Mouse (Mus musculus) embryonic facial prominence, embryonic 13.5 days (tissue): ENCODE data around the gene Enthd1. TPM values are rescaled to one million over a fixed set of nuclear protein-coding genes. Genes with fewer than 3 reads are reported as not detected.

ENCODE experiments used
- ATAC-seq: fragments of 200-750 bp; cut with Nextera tagmentation; 2 replicates; pipeline ENCODE4 v1.8.0; 2017; ENCODE audit warnings: low read depth; ENCODE audit not compliant: insufficient number of reproducible peaks, insufficient read depth, low FRiP score, low TSS enrichment
- H3K27ac ChIP-seq: fragments of 300-500 bp; sonication (generic); 2 replicates; pipeline ENCODE4 v1.5.1; 2015; ENCODE audit warnings: moderate library complexity, mild to moderate bottlenecking, inconsistent platforms
- H3K27me3 ChIP-seq: fragments of 300-500 bp; sonication (generic); 2 replicates; pipeline ENCODE4 v1.6.1; 2015; ENCODE audit warnings: mild to moderate bottlenecking, inconsistent platforms
- H3K36me3 ChIP-seq: fragments of 300-500 bp; sonication (generic); 2 replicates; pipeline ENCODE4 v1.6.1; 2015; ENCODE audit warnings: mild to moderate bottlenecking, inconsistent platforms
- H3K4me1 ChIP-seq: fragments of 300-500 bp; sonication (generic); 2 replicates; pipeline ENCODE4 v1.6.1; 2015; ENCODE audit warnings: inconsistent platforms
- H3K4me2 ChIP-seq: fragments of 300-500 bp; sonication (generic); 2 replicates; pipeline ENCODE4 v1.6.1; 2015; ENCODE audit warnings: moderate library complexity, mild to moderate bottlenecking, inconsistent platforms
- H3K4me3 ChIP-seq: fragments of 300-500 bp; sonication (generic); 2 replicates; pipeline ENCODE4 v1.5.1; 2015; ENCODE audit warnings: mild to moderate bottlenecking, inconsistent platforms
- H3K9ac ChIP-seq: fragments of 300-500 bp; sonication (generic); 2 replicates; pipeline ENCODE4 v1.6.1; 2015; ENCODE audit warnings: mild to moderate bottlenecking, inconsistent platforms
- H3K9me3 ChIP-seq: fragments of 300-500 bp; sonication (generic); 2 replicates; pipeline ENCODE4 v1.6.1; 2016; ENCODE audit warnings: inconsistent platforms
- WGBS: fragments of 180-500 bp; shearing (Covaris S2); methylation state at CpG from one replicate; pipeline ENCODE4 v1.1.7; 2015; ENCODE audit warnings: mixed read lengths; 5-methylcytosine and 5-hydroxymethylcytosine counted together
- polyA plus RNA-seq: library from polyadenylated mRNA; unstranded; fragments of >200 nt; fragmentation: Nextera tagmentation; extraction: Ambion mirVana; gene quantifications from 2 replicates; pipeline ENCODE4 v1.2.1, GENCODE M21; 2015

The Enthd1 gene
- polyA plus RNA-seq, result not detected in 2 replicates

GRCm38 (mm10) chr15:80565106-80565665 is at the start of gene Enthd1:
Enthd1 (minus strand) TSS chr15:80565156.
- no peak within 1 kb of the TSS for H3K4me2 ChIP-seq
- no peak within 1 kb of the TSS for H3K4me3 ChIP-seq
- H3K9me3 ChIP-seq, result no peaks in the 10 kb centered on the region
- WGBS, result 85% methylated on average over 19 of the region's 19 CpGs
- no peak within 1 kb of the TSS for H3K9ac ChIP-seq
- H3K36me3 ChIP-seq, result no peaks in the 10 kb centered on the region
- no peak for ATAC-seq
- H3K4me1 ChIP-seq, result peaks cover 14% of the 10 kb centered on the region
- no peak within 1 kb of the TSS for H3K27ac ChIP-seq
- no peaks in the 10 kb centered on the region for H3K27me3 ChIP-seq

GRCm38 (mm10) chr15:80613904-80614303 is 48.9 kb upstream of the Enthd1 start:
- no peak for ATAC-seq
- H3K27ac ChIP-seq, result no peak overlapping the region
- no peak overlapping the region for H3K9ac ChIP-seq
- H3K4me1 ChIP-seq, result peaks cover 20% of the 10 kb centered on the region
- 43% methylated on average over 5 of the region's 5 CpGs for WGBS
- H3K27me3 ChIP-seq, result peaks cover 34% of the 10 kb centered on the region
- H3K4me3 ChIP-seq, result no peak overlapping the region
- no peak overlapping the region for H3K4me2 ChIP-seq
- no peaks in the 10 kb centered on the region for H3K36me3 ChIP-seq
- H3K9me3 ChIP-seq, result no peaks in the 10 kb centered on the region

- WGBS, result 55% methylated on average over 5 of the region's 5 CpGs
- Histone ChIP-seq H3K27ac (no peak overlapping the region), H3K36me3 (no peaks in the 10 kb centered on the region), H3K4me2 (no peak overlapping the region), H3K4me1 (peaks cover 20% of the 10 kb centered on the region), H3K9me3 (no peaks in the 10 kb centered on the region), H3K27me3 (peaks cover 19% of the 10 kb centered on the region), H3K4me3 (no peak overlapping the region), H3K9ac (no peak overlapping the region)
- no peak for ATAC-seq
Observed at GRCm38 (mm10) chr15:80611478-80611877, 46.5 kb upstream of the Enthd1 start.

- Histone ChIP-seq H3K4me1 (peaks cover 11% of the 10 kb centered on the region; the same call in 1 of the 2 replicates), H3K4me3 (no peak overlapping the region), H3K27ac (no peak overlapping the region), H3K9me3 (no peaks in the 10 kb centered on the region), H3K9ac (no peak overlapping the region), H3K27me3 (peaks cover 9% of the 10 kb centered on the region), H3K4me2 (no peak overlapping the region), H3K36me3 (no peaks in the 10 kb centered on the region)
- 71% methylated on average over 2 of the region's 2 CpGs for WGBS
- no peak for ATAC-seq
Observed at GRCm38 (mm10) chr15:80610335-80610734, 45.4 kb upstream of the Enthd1 start.

- H3K9ac ChIP-seq, result no peak overlapping the region
- no peak overlapping the region for H3K4me2 ChIP-seq
- H3K9me3 ChIP-seq, result peaks cover 6% of the 10 kb centered on the region; the same call in 1 of the 2 replicates
- H3K27ac ChIP-seq, result no peak overlapping the region
- 0 out of 2 replicates have a peak, but pooled peaks cover under 1% of the 10 kb centered on the region for H3K4me1 ChIP-seq
- no peak for ATAC-seq
- no peaks in the 10 kb centered on the region for H3K36me3 ChIP-seq
- 83% methylated on average over 3 of the region's 3 CpGs for WGBS
- no peaks in the 10 kb centered on the region for H3K27me3 ChIP-seq
- no peak overlapping the region for H3K4me3 ChIP-seq
Observed at GRCm38 (mm10) chr15:80607970-80608369, 43.0 kb upstream of the Enthd1 start.

GRCm38 (mm10) chr15:80604026-80604425 is 39.1 kb upstream of the Enthd1 start:
- 82% methylated on average over 6 of the region's 6 CpGs for WGBS
- no peak overlapping the region for H3K4me3 ChIP-seq
- H3K4me1 ChIP-seq, result peaks cover 15% of the 10 kb centered on the region
- H3K36me3 ChIP-seq, result no peaks in the 10 kb centered on the region
- no peak for ATAC-seq
- no peak overlapping the region for H3K4me2 ChIP-seq
- no peaks in the 10 kb centered on the region for H3K27me3 ChIP-seq
- peaks cover 6% of the 10 kb centered on the region; the same call in 1 of the 2 replicates for H3K9me3 ChIP-seq
- H3K27ac ChIP-seq, result no peak overlapping the region
- no peak overlapping the region for H3K9ac ChIP-seq

GRCm38 (mm10) chr15:80602487-80602886 is 37.5 kb upstream of the Enthd1 start:
- no peaks in the 10 kb centered on the region for H3K36me3 ChIP-seq
- ATAC-seq, result no peak
- WGBS, result 43% methylated on average over 7 of the region's 7 CpGs
- no peak overlapping the region for H3K4me2 ChIP-seq
- H3K9ac ChIP-seq, result no peak overlapping the region
- H3K9me3 ChIP-seq, result peaks cover 6% of the 10 kb centered on the region; the same call in 1 of the 2 replicates
- H3K27me3 ChIP-seq, result no peaks in the 10 kb centered on the region
- no peak overlapping the region for H3K4me3 ChIP-seq
- H3K4me1 ChIP-seq, result peaks cover 24% of the 10 kb centered on the region
- no peak overlapping the region for H3K27ac ChIP-seq

GRCm38 (mm10) chr15:80601456-80601855 is 36.5 kb upstream of the Enthd1 start:
- no peaks in the 10 kb centered on the region for H3K27me3 ChIP-seq
- H3K4me3 ChIP-seq, result no peak overlapping the region
- 44% methylated on average over 7 of the region's 7 CpGs for WGBS
- ATAC-seq, result no peak
- no peaks in the 10 kb centered on the region for H3K36me3 ChIP-seq
- H3K4me2 ChIP-seq, result no peak overlapping the region
- no peak overlapping the region for H3K9ac ChIP-seq
- H3K9me3 ChIP-seq, result peaks cover 6% of the 10 kb centered on the region; the same call in 1 of the 2 replicates
- peaks cover 24% of the 10 kb centered on the region for H3K4me1 ChIP-seq
- no peak overlapping the region for H3K27ac ChIP-seq

- H3K36me3 ChIP-seq, result no peaks in the 10 kb centered on the region
- H3K4me1 ChIP-seq, result peaks cover 37% of the 10 kb centered on the region
- no peak for ATAC-seq
- H3K4me3 ChIP-seq, result no peak overlapping the region
- H3K27me3 ChIP-seq, result no peaks in the 10 kb centered on the region
- 83% methylated on average over 4 of the region's 4 CpGs for WGBS
- peaks cover 6% of the 10 kb centered on the region; the same call in 1 of the 2 replicates for H3K9me3 ChIP-seq
- no peak overlapping the region for H3K4me2 ChIP-seq
- H3K27ac ChIP-seq, result no peak overlapping the region
- H3K9ac ChIP-seq, result no peak overlapping the region
Observed at GRCm38 (mm10) chr15:80599843-80600242, 34.9 kb upstream of the Enthd1 start.

GRCm38 (mm10) chr15:80599213-80599750 is 34.3 kb upstream of the Enthd1 start:
- no peak overlapping the region for H3K27ac ChIP-seq
- ATAC-seq, result no peak
- no peak overlapping the region for H3K9ac ChIP-seq
- H3K4me2 ChIP-seq, result no peak overlapping the region
- WGBS, result 52% methylated on average over 16 of the region's 16 CpGs
- H3K9me3 ChIP-seq, result peaks cover 4% of the 10 kb centered on the region; the same call in 1 of the 2 replicates
- H3K4me3 ChIP-seq, result no peak overlapping the region
- no peaks in the 10 kb centered on the region for H3K36me3 ChIP-seq
- H3K4me1 ChIP-seq, result peaks cover 37% of the 10 kb centered on the region
- no peaks in the 10 kb centered on the region for H3K27me3 ChIP-seq

- no peak overlapping the region for H3K4me3 ChIP-seq
- H3K4me2 ChIP-seq, result no peak overlapping the region
- no peak overlapping the region for H3K9ac ChIP-seq
- H3K27me3 ChIP-seq, result no peaks in the 10 kb centered on the region
- H3K36me3 ChIP-seq, result no peaks in the 10 kb centered on the region
- 48% methylated on average over 12 of the region's 12 CpGs for WGBS
- H3K27ac ChIP-seq, result no peak overlapping the region
- H3K4me1 ChIP-seq, result peaks cover 42% of the 10 kb centered on the region
- ATAC-seq, result no peak
- H3K9me3 ChIP-seq, result no peaks in the 10 kb centered on the region
Observed at GRCm38 (mm10) chr15:80598750-80599149, 33.8 kb upstream of the Enthd1 start.

GRCm38 (mm10) chr15:80593877-80594276 is 28.9 kb upstream of the Enthd1 start:
- no peaks in the 10 kb centered on the region for H3K36me3 ChIP-seq
- no peak overlapping the region for H3K4me3 ChIP-seq
- no peaks in the 10 kb centered on the region for H3K27me3 ChIP-seq
- H3K27ac ChIP-seq, result no peak overlapping the region
- no peak overlapping the region for H3K9ac ChIP-seq
- WGBS, result 71% methylated on average over 5 of the region's 5 CpGs
- no peak for ATAC-seq
- no peaks in the 10 kb centered on the region for H3K9me3 ChIP-seq
- H3K4me2 ChIP-seq, result no peak overlapping the region
- H3K4me1 ChIP-seq, result peaks cover 25% of the 10 kb centered on the region
